Mouse (Mus musculus): Measurements from ENCODE around the gene Tex33. TPM values are rescaled to one million over a fixed set of nuclear protein-coding genes. Genes with fewer than 3 reads are reported as not detected.

Tex33 gene
- polyA plus RNA-seq (2012; rRNA removed): not detected in 2 replicates

GRCm38 (mm10) chr15:78395478-78395962 lies at the start of gene Tex33:
TSS of gene Tex33 (minus strand) at chr15:78395912.

DNA sequence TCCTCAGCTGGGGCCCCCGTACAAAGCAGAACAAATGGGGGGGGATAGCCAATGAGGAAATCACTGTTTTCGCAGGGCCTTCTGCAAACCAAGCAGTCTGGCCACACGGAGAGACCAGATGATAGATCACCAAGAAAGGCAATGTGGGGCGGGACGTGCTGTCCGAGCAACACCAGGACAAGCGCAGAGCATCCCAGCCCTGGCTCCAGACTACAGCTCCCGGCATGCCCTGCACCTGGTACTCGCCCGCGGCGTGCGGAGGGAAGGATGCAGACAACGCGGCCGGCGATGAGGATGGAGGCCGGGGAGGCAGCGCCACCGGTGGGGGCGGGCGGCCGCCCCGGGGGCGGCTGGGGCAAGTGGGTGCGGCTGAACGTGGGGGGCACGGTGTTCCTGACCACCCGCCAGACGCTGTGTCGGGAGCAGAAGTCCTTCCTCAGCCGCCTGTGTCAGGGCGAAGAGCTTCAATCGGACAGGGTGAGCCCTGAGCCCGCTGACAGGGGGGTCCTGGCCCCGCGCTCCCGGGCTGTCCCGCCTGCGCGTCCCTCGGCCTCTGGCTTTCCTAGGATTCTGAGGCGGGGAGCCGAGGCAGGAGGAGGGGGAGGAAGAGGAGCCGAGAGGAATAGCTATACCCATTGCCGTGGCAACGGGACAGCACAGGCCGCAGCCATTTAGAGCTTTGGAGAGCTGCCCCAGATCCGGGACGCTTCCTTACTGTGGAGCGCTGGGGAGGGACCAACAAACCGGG lies 32.9 kb upstream of the Tex33 start, which contains the start of gene Kctd17:
Gene Kctd17, plus strand, starts transcription at position 174 of the 748 bp plus-strand sequence.

GRCm38 (mm10) chr15:78406293-78406934 lies 10.7 kb upstream of the Tex33 start, which contains the start of gene Mpst:
TSS of gene Mpst (plus strand) at chr15:78406416.

DNA sequence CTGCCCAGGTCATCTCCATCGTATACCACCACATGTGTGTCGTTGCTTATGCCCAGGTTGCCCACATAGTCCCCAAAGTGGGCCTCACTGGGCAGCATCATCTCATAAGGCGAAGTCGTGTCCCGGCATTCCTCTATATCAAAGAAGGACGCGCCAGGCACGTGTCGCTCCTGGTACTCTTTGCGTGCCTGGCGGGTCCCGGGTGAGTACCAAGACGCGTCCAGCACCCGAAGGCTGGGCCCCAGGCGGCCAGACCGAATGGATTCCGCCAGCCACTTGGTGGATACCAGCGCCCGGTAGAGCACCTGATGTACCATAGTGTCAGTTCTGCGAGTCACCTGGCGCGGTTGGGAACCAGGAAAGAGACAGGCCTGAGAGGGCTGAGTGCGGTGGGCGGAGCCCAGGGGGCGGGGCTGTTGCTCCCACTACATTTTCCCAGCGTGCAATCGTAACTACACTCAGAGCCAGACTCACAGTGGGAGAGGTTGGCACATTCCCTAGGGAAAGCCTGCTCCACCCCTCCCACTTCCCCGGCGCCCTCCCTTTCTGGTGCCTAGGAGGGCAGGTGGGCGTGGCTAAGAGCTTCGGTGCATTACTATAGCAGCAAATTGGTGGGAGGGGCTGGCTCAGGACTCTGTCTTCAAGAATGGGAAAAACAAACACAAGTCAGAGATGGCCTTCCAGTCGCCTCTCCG lies 10.0 kb upstream of the Tex33 start, which contains the start of gene Tst:
Gene Tst, minus strand, starts transcription at position 391 of the 695 bp plus-strand sequence.

Other genes with a start within 250 kb of the Tex33 start
- 32.4 and 42.4 TPM in 2 replicates for gene Ift27, start 221.8 kb downstream of the Tex33 start, polyA plus RNA-seq (2012; rRNA removed)
- not detected in 2 replicates for gene Pvalb, start 189.5 kb downstream of the Tex33 start, polyA plus RNA-seq (2012; rRNA removed)
- gene Ncf4, start 151.1 kb downstream of the Tex33 start, polyA plus RNA-seq (2012; rRNA removed): 8.7 and 9.7 TPM in 2 replicates
- 3.2 and 3.4 TPM in 2 replicates for gene Csf2rb2, start 90.2 kb downstream of the Tex33 start, polyA plus RNA-seq (2012; rRNA removed)
- 6.3 and 6.5 TPM in 2 replicates for gene Csf2rb, start 70.2 kb downstream of the Tex33 start, polyA plus RNA-seq (2012; rRNA removed)
- 317 and 398 TPM in 2 replicates for gene Tst, start 10.0 kb upstream of the Tex33 start, polyA plus RNA-seq (2012; rRNA removed)
- 522 and 598 TPM in 2 replicates for gene Mpst, start 10.5 kb upstream of the Tex33 start, polyA plus RNA-seq (2012; rRNA removed)
- gene Kctd17, start 32.7 kb upstream of the Tex33 start, polyA plus RNA-seq (2012; rRNA removed): 203 and 318 TPM in 2 replicates
- gene Tmprss6, start 72.7 kb upstream of the Tex33 start, polyA plus RNA-seq (2012; rRNA removed): 0.12 and 0.14 TPM in 2 replicates
- gene Il2rb, start 99.4 kb upstream of the Tex33 start, polyA plus RNA-seq (2012; rRNA removed): 3.0 and 5.5 TPM in 2 replicates
- gene C1qtnf6, start 135.5 kb upstream of the Tex33 start, polyA plus RNA-seq (2012; rRNA removed): 58.7 and 70.4 TPM in 2 replicates
- gene Sstr3, start 148.8 kb upstream of the Tex33 start, polyA plus RNA-seq (2012; rRNA removed): 0.73 and 1.5 TPM in 2 replicates
- 87.5 and 100 TPM in 2 replicates for gene Rac2, start 176.9 kb upstream of the Tex33 start, polyA plus RNA-seq (2012; rRNA removed)
- gene Cyth4, start 201.1 kb upstream of the Tex33 start, polyA plus RNA-seq (2012; rRNA removed): 15.9 and 17.1 TPM in 2 replicates

Data from colon, adult 2 months (tissue).